Mouse (Mus musculus) Patski (cell line): ENCODE data around the gene Rnf150. TPM values are rescaled to one million over a fixed set of nuclear protein-coding genes. Genes with fewer than 3 reads are reported as not detected.

ENCODE experiments used
- ATAC-seq: fragments of 100-300 bp; one replicate; pipeline ENCODE4 v1.8.0; 2021
- CTCF ChIA-PET: fragments of 350-600 bp; sonication (Branson Sonifier 250); formaldehyde crosslinking; loops from one replicate; lab custom pipeline; 2022; ENCODE audit warnings: inconsistent platforms; lab: Charles Lee
- POLR2A ChIA-PET: fragments of 350-600 bp; sonication (Branson Sonifier 250); formaldehyde crosslinking; loops from one replicate; lab custom pipeline; 2022; ENCODE audit warnings: antibody characterized with exemption, inconsistent platforms; lab: Charles Lee
- DNase-seq: peaks from one replicate; pipeline ENCODE4 v3.0.0-alpha.2; 2011; ENCODE audit warnings: low read depth, low spot score
- H3K27me3 ChIP-seq: fragments of 371-371 bp; one replicate; pipeline ENCODE4 v1.5.1; 2021
- CTCF ChIP-seq: fragments of 100-300 bp; IDR thresholded peaks from one replicate; pipeline ENCODE4 v1.5.1; 2021
- in situ Hi-C: fragments of 300-500 bp; cut with MboI; formaldehyde crosslinking; loops from 3 replicates; pipeline ENCODE4 v1.11.1; 2018; ENCODE audit warnings: low pct_unique_long_range_greater_than_20kb, mixed read lengths
- polyA plus RNA-seq: library from polyadenylated mRNA; unstranded; gene quantifications from one replicate; pipeline ENCODE4 v1.2.3, GENCODE M21; 2021

Rnf150 gene
- polyA plus RNA-seq, 1 experiment from 2014 or later, result 19.1 TPM

- POLR2A ChIA-PET, result no interaction called here
- in situ Hi-C loops, result no loop called here
- CTCF ChIA-PET, result interaction anchor here (1.0 to 2.9 kb wide), 5 partner anchors 8 to 106 kb away, joined by 3 to 11 read pairs (median 5); no protein-coding TSS in a partner anchor
- no peaks in the 10 kb centered on the region for H3K27me3 ChIP-seq
- no peak for TF ChIP-seq CTCF
- ATAC-seq (peak; percentile 81), DNase-seq (no peak)
These were observed 96.9 kb downstream of the Rnf150 start for GRCm38 (mm10) chr8:82959980-82960610.

GRCm38 (mm10) chr8:82964537-82964936 lies 101.4 kb downstream of the Rnf150 start:
- ChIA-PET CTCF (interaction anchor here (1.0 to 1.2 kb wide), 2 partner anchors 9 to 101 kb away, joined by 3 read pairs; partner anchors contain the start of gene Rnf150), POLR2A (no interaction called here)
- DNase-seq (no peak), ATAC-seq (no peak)
- in situ Hi-C loops, result no loop called here
- H3K27me3 ChIP-seq, result no peaks in the 10 kb centered on the region
- TF ChIP-seq CTCF, result no peak

GRCm38 (mm10) chr8:82967879-82968678 lies 104.9 kb downstream of the Rnf150 start:
- POLR2A ChIA-PET, result no interaction called here
- in situ Hi-C loops, result no loop called here
- no peaks in the 10 kb centered on the region for H3K27me3 ChIP-seq
- ATAC-seq (peak; percentile 86), DNase-seq (peak; percentile 42)
- TF ChIP-seq CTCF, result no peak
- CTCF ChIA-PET, result interaction anchor here (0.8 to 1.5 kb wide), 6 partner anchors 9 to 20 kb away, joined by 3 read pairs; no protein-coding TSS in a partner anchor

GRCm38 (mm10) chr8:82969967-82970366 lies 106.8 kb downstream of the Rnf150 start:
- ChIA-PET POLR2A (no interaction called here), CTCF (no interaction called here)
- no peak for ATAC-seq
- no peaks in the 10 kb centered on the region for H3K27me3 ChIP-seq
- in situ Hi-C loops, result no loop called here
- no peak for TF ChIP-seq CTCF
- no peak for DNase-seq

GRCm38 (mm10) chr8:82972812-82973211 lies 109.7 kb downstream of the Rnf150 start:
- DNase-seq, result no peak
- ChIA-PET POLR2A (no interaction called here), CTCF (interaction anchor here (1.1 to 1.5 kb wide), 3 partner anchors 29 to 117 kb away, joined by 3 read pairs; partner anchors contain the start of gene Rnf150)
- in situ Hi-C loops, result no loop called here
- ATAC-seq, result no peak
- no peak for TF ChIP-seq CTCF
- H3K27me3 ChIP-seq, result no peaks in the 10 kb centered on the region

- POLR2A ChIA-PET, result no interaction called here
- in situ Hi-C loops, result no loop called here
- DNase-seq, result no peak
- ATAC-seq, result no peak
- no peak for TF ChIP-seq CTCF
- CTCF ChIA-PET, result interaction anchor here (0.9 to 1.5 kb wide), 4 partner anchors 9 to 117 kb away, joined by 3 read pairs; partner anchors contain the start of gene Rnf150
- no peaks in the 10 kb centered on the region for H3K27me3 ChIP-seq
These were observed 110.2 kb downstream of the Rnf150 start for GRCm38 (mm10) chr8:82973331-82973730.

- H3K27me3 ChIP-seq, result no peaks in the 10 kb centered on the region
- ChIA-PET CTCF (interaction anchor here (1.7 kb wide), 1 partner anchor 118 kb away, joined by 4 read pairs; the partner anchor contains the start of gene Rnf150), POLR2A (no interaction called here)
- no peak for TF ChIP-seq CTCF
- DNase-seq, result no peak
- in situ Hi-C loops, result no loop called here
- no peak for ATAC-seq
These were observed 118.2 kb downstream of the Rnf150 start for GRCm38 (mm10) chr8:82981244-82981855.

- ChIA-PET POLR2A (interaction anchor here (0.6 to 1.0 kb wide), 2 partner anchors 66 kb away, joined by 3 read pairs; no protein-coding TSS in a partner anchor), CTCF (interaction anchor here (0.8 kb wide), 1 partner anchor 15 kb away, joined by 3 read pairs; no protein-coding TSS in a partner anchor)
- in situ Hi-C loops, result no loop called here
- peak; percentile 67 for ATAC-seq
- DNase-seq, result no peak
- no peaks in the 10 kb centered on the region for H3K27me3 ChIP-seq
- no peak for TF ChIP-seq CTCF
These were observed 119.7 kb downstream of the Rnf150 start for GRCm38 (mm10) chr8:82982873-82983272.

- no peak for TF ChIP-seq CTCF
- in situ Hi-C loops, result no loop called here
- ChIA-PET POLR2A (no interaction called here), CTCF (no interaction called here)
- DNase-seq (no peak), ATAC-seq (no peak)
- H3K27me3 ChIP-seq, result no peaks in the 10 kb centered on the region
These were observed 120.1 kb downstream of the Rnf150 start for GRCm38 (mm10) chr8:82983301-82983700.

- ChIA-PET POLR2A (no interaction called here), CTCF (interaction anchor here (1.3 kb wide), 2 partner anchors 12 to 32 kb away, joined by 3 to 5 read pairs; no protein-coding TSS in a partner anchor)
- in situ Hi-C loops, result no loop called here
- DNase-seq, result no peak
- no peak for ATAC-seq
- no peak for TF ChIP-seq CTCF
- no peaks in the 10 kb centered on the region for H3K27me3 ChIP-seq
These were observed 128.9 kb downstream of the Rnf150 start for GRCm38 (mm10) chr8:82992093-82992492.
